ENCODE assay signal across 8 mouse cellular contexts in the genomic region with DNA sequence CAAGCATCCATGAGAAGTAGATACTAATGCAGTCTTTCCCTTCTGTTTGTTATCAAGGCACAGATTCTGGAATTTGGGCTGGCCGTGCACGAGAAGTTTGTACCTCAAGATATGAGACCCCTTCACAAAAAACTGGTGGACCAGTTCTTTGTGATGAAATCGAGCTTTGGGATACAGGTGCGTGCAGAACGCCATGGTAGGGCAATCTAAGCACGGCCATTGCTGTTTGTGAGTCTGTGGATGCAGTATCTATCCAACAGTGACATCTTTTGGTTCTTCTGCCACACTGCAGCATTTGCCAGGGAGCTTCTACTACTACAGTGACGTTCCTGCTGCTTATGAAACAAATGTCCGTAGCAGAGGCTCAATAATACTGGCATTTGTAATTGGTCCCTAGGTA.
A peak's percentile ranks its signal among the peaks of the same experiment; 100 is the strongest.
DNase-seq lines count a peak whose midpoint lies in the region; ATAC-seq lines count a peak whose summit lies in the region.

No protein-coding gene starts in this region.

- DNase-seq in frontal cortex, postnatal 10 days (ENCODE audit: low spot score in 2 of 2) = no peak
- peak; percentile 66 to 72 for DNase-seq in right cerebral cortex, postnatal 10 days (ENCODE audit: low spot score in 2 of 2)
- DNase-seq in right cerebral cortex, postnatal 25 days = no peak
- peak; percentile 54 for DNase-seq in embryo, embryonic 10.5 days (ENCODE audit: low spot score)
- peak; percentile 57 to 70 for DNase-seq in layer of hippocampus, postnatal 14 days (ENCODE audit: low spot score in 2 of 2)
- peak; percentile 6 for DNase-seq in thymus, postnatal 25 days
- DNase-seq in ovary, postnatal 10 days (ENCODE audit: low spot score) = no peak

- ATAC-seq in frontal cortex, adult (ENCODE audit: low TSS enrichment) = peak; percentile 77

Comparison
In these comparisons a context has a peak if more than half of its experiments do, and no peak if none do; other contexts are left out.
1. DNase-seq: peak in right cerebral cortex, postnatal 10 days (2 of 2), embryo, embryonic 10.5 days (single experiment), layer of hippocampus, postnatal 14 days (2 of 2) and thymus, postnatal 25 days (single experiment); none in frontal cortex, postnatal 10 days (0 of 2), right cerebral cortex, postnatal 25 days (single experiment) and ovary, postnatal 10 days (single experiment).